Comparison of ENCODE assay signal across 8 mouse cellular contexts in genomic region chr2:35544717-35545116, GRCm38 (mm10). TPM values are rescaled to one million over a fixed set of nuclear protein-coding genes. Genes with fewer than 3 reads are reported as not detected.
DNase-seq lines count a peak whose midpoint lies in the region; ATAC-seq and TF ChIP-seq lines count a peak whose summit lies in the region.

No protein-coding gene starts in this region.

- WGBS in limb, embryonic 12.5 days, result 10% methylated on average over 14 of the region's 14 CpGs
- WGBS in midbrain, embryonic 14.5 days, result 9% methylated on average over 14 of the region's 14 CpGs
- 4% methylated on average over 14 of the region's 14 CpGs for WGBS in stomach, embryonic 15.5 days

- no peaks in the 10 kb centered on the region for H3K36me3 ChIP-seq in limb, embryonic 12.5 days
- no peaks in the 10 kb centered on the region for H3K36me3 ChIP-seq in midbrain, embryonic 14.5 days (ENCODE audit: control insufficient read depth, insufficient read depth, low read length)
- no peaks in the 10 kb centered on the region for H3K36me3 ChIP-seq in stomach, embryonic 15.5 days

- H3K4me1 ChIP-seq in cortical plate, adult 2 months (ENCODE audit: control insufficient read depth, insufficient read depth, low read length), result no peaks in the 10 kb centered on the region
- peaks cover 8% of the 10 kb centered on the region for H3K4me1 ChIP-seq in limb, embryonic 12.5 days (replicated peaks)
- H3K4me1 ChIP-seq in midbrain, embryonic 14.5 days (ENCODE audit: control insufficient read depth, insufficient read depth, low read length), result peaks cover 6% of the 10 kb centered on the region; the same call in 1 of the 2 replicates
- H3K4me1 ChIP-seq in stomach, embryonic 15.5 days, result peaks cover 12% of the 10 kb centered on the region

- H3K4me2 ChIP-seq in limb, embryonic 12.5 days, result peak overlapping the region; percentile 50
- H3K4me2 ChIP-seq in midbrain, embryonic 14.5 days (ENCODE audit: low read length), result peak overlapping the region; percentile 53
- peak overlapping the region; percentile 52 for H3K4me2 ChIP-seq in stomach, embryonic 15.5 days

- H3K9me3 ChIP-seq in limb, embryonic 12.5 days, result no peaks in the 10 kb centered on the region
- no peaks in the 10 kb centered on the region for H3K9me3 ChIP-seq in midbrain, embryonic 14.5 days (ENCODE audit: control insufficient read depth, low read length)
- H3K9me3 ChIP-seq in stomach, embryonic 15.5 days, result no peaks in the 10 kb centered on the region

- DNase-seq in gastrocnemius, adult 18-20 months (ENCODE audit: low spot score), result peak; percentile 64
- no peak for DNase-seq in gastrocnemius, postnatal 25 days
- peak; percentile 94 for DNase-seq in heart, adult 11 months
- DNase-seq in kidney, adult 11 months, result peak; percentile 26
- DNase-seq in midbrain, embryonic 14.5 days, result peak; percentile 93

- H3K27ac ChIP-seq in cortical plate, adult 2 months (ENCODE audit: insufficient read depth, low read length), result no peak overlapping the region
- no peak overlapping the region for H3K27ac ChIP-seq in limb, embryonic 12.5 days
- no peak overlapping the region for H3K27ac ChIP-seq in midbrain, embryonic 14.5 days (replicated peaks; ENCODE audit: low read depth, low read length)
- H3K27ac ChIP-seq in stomach, embryonic 15.5 days, result no peak overlapping the region; the same call in 1 of the 2 replicates

- peak; percentile 92 for TF ChIP-seq CTCF in cortical plate, adult 2 months (IDR thresholded peaks at IDR 0.05; ENCODE audit: extremely low read depth, insufficient read depth, low read length)

- TF ChIP-seq POLR2A in cortical plate, adult 2 months (IDR thresholded peaks at IDR 0.05; ENCODE audit: extremely low read depth, insufficient read depth, low read length), result no peak

- peaks cover 5% of the 10 kb centered on the region for H3K27me3 ChIP-seq in limb, embryonic 12.5 days
- no peaks in the 10 kb centered on the region for H3K27me3 ChIP-seq in midbrain, embryonic 14.5 days (ENCODE audit: control insufficient read depth, insufficient read depth, low read length)
- H3K27me3 ChIP-seq in stomach, embryonic 15.5 days (replicated peaks), result no peaks in the 10 kb centered on the region

- no peak overlapping the region for H3K9ac ChIP-seq in limb, embryonic 12.5 days (replicated peaks)
- H3K9ac ChIP-seq in midbrain, embryonic 14.5 days (replicated peaks; ENCODE audit: low read length), result no peak overlapping the region
- H3K9ac ChIP-seq in stomach, embryonic 15.5 days, result no peak overlapping the region

- H3K4me3 ChIP-seq in cortical plate, adult 2 months (ENCODE audit: insufficient read depth, low read length), result no peak overlapping the region
- H3K4me3 ChIP-seq in limb, embryonic 12.5 days (replicated peaks), result 0 out of 2 replicates have a peak overlapping the region, but pooled peaks have one; percentile 6
- peak overlapping the region; percentile 16; the same call in 1 of the 2 replicates for H3K4me3 ChIP-seq in midbrain, embryonic 14.5 days (replicated peaks; ENCODE audit: low read depth, low read length)
- peak overlapping the region; percentile 12; the same call in 1 of the 2 replicates for H3K4me3 ChIP-seq in stomach, embryonic 15.5 days (replicated peaks)

- ATAC-seq in limb, embryonic 12.5 days (ENCODE audit: insufficient number of reproducible peaks, insufficient read depth, low FRiP score, low TSS enrichment, low read depth), result peak; percentile 66; the same call in 1 of the 2 replicates
- ATAC-seq in midbrain, embryonic 14.5 days (ENCODE audit: low FRiP score, low TSS enrichment), result peak; percentile 78
- ATAC-seq in stomach, embryonic 15.5 days (ENCODE audit: insufficient read depth, low FRiP score, low read depth), result peak; percentile 51; the same call in 1 of the 2 replicates

RNA-seq across cellular contexts. Expression of gene Dab2ip, which starts 13.3 kb away (rescaled TPM):
- total RNA-seq in gastrocnemius, adult 18-20 months (2021), result 10 to 100 TPM; 41.7 to 46.3 TPM
- 10 to 100 TPM; 40.1 to 40.7 TPM for total RNA-seq in gastrocnemius, postnatal 25 days (2021)
- 114 and 120 TPM in 2 replicates for polyA plus RNA-seq in cortical plate, adult 2 months (2012; rRNA removed)
- polyA plus RNA-seq in limb, embryonic 12.5 days (2016; fragmentation: Nextera tagmentation; extraction: Ambion mirVana), result 65.7 and 72.3 TPM in 2 replicates
- polyA plus RNA-seq in midbrain, embryonic 14.5 days (2014; fragmentation: Nextera tagmentation; extraction: Ambion mirVana), result 46.4 and 50.6 TPM in 2 replicates
- 60.0 and 62.5 TPM in 2 replicates for polyA plus RNA-seq in stomach, embryonic 15.5 days (2015; fragmentation: Nextera tagmentation; extraction: Ambion mirVana)
